Mouse (Mus musculus): ENCODE data around the gene Nfkbie.

The Nfkbie gene

GRCm38 (mm10) chr17:45544001-45544872 lies 11.3 kb upstream of the Nfkbie start:
- no peak for DNase-seq

GRCm38 (mm10) chr17:45544873-45545277 lies 10.6 kb upstream of the Nfkbie start:
- DNase-seq, result no peak

- DNase-seq, result no peak
Measured at GRCm38 (mm10) chr17:45545278-45545961, 10.1 kb upstream of the Nfkbie start.

- DNase-seq, result no peak
Measured at GRCm38 (mm10) chr17:45546941-45547340, 8.6 kb upstream of the Nfkbie start.

- DNase-seq, result no peak
Measured at GRCm38 (mm10) chr17:45547461-45548190, 7.9 kb upstream of the Nfkbie start.

GRCm38 (mm10) chr17:45548541-45549512 lies 6.7 kb upstream of the Nfkbie start:
- DNase-seq, result no peak

- DNase-seq, result peak in 1 of 2 experiments; percentile 52
Measured at GRCm38 (mm10) chr17:45549617-45550181, 5.8 kb upstream of the Nfkbie start, which contains the start of gene Tmem151b. TSS of gene Tmem151b (minus strand) at chr17:45549677.

- no peak for DNase-seq
Measured at GRCm38 (mm10) chr17:45550253-45550652, 5.2 kb upstream of the Nfkbie start.

GRCm38 (mm10) chr17:45551249-45551796 lies 4.2 kb upstream of the Nfkbie start:
- DNase-seq, result no peak

- peak; percentile 79 to 88 for DNase-seq
Measured at GRCm38 (mm10) chr17:45551816-45552451, 3.6 kb upstream of the Nfkbie start.

- DNase-seq, result no peak
Measured at GRCm38 (mm10) chr17:45553065-45553464, 2.4 kb upstream of the Nfkbie start.

- DNase-seq, result no peak
Measured at GRCm38 (mm10) chr17:45554420-45554819, 1.1 kb upstream of the Nfkbie start.

GRCm38 (mm10) chr17:45556107-45556489 lies 595 bp downstream of the Nfkbie start:
- DNase-seq, result no peak

- no peak for DNase-seq
Measured at GRCm38 (mm10) chr17:45556514-45557245, 1.2 kb downstream of the Nfkbie start.

- DNase-seq, result no peak
Measured at GRCm38 (mm10) chr17:45557246-45557824, 1.8 kb downstream of the Nfkbie start.

GRCm38 (mm10) chr17:45557998-45558862 lies 2.7 kb downstream of the Nfkbie start:
- DNase-seq, result no peak

GRCm38 (mm10) chr17:45559732-45560525 lies 4.4 kb downstream of the Nfkbie start:
- DNase-seq, result no peak

GRCm38 (mm10) chr17:45563216-45563615 lies 7.7 kb downstream of the Nfkbie start:
- no peak for DNase-seq
